Mouse (Mus musculus) spleen, adult 2 months (tissue): ENCODE data around the gene Rab31.

Source experiments
- CTCF ChIP-seq: fragments of 200-500 bp; IDR thresholded peaks from 2 replicates; pipeline ENCODE4 v1.5.1; 2011; ENCODE audit warnings: mild to moderate bottlenecking, inconsistent platforms; ENCODE audit not compliant: insufficient read depth, insufficient read length, insufficient replicate concordance; ENCODE audit errors: extremely low read depth
- POLR2A ChIP-seq: fragments of 200-500 bp; IDR thresholded peaks from 2 replicates; pipeline ENCODE4 v1.6.1; 2011; ENCODE audit warnings: low read depth, low read length, inconsistent platforms

GRCm38 (mm10) chr17:65749803-65750202 lies 22.7 kb downstream of the Rab31 start:
- no peak for TF ChIP-seq CTCF
- TF ChIP-seq POLR2A = no peak
